Mouse (Mus musculus) embryonic facial prominence, embryonic 11.5 days (tissue): ENCODE data around the gene Igf1r. TPM values are rescaled to one million over a fixed set of nuclear protein-coding genes. Genes with fewer than 3 reads are reported as not detected.

ENCODE experiments used
- ATAC-seq: fragments of 200-750 bp; cut with Nextera tagmentation; replicated peaks from 2 replicates; pipeline ENCODE4 v1.8.0; 2017; ENCODE audit warnings: low read depth; ENCODE audit not compliant: insufficient number of reproducible peaks, low FRiP score, low TSS enrichment
- DNase-seq: peaks from one replicate; pipeline ENCODE4 v3.0.0-alpha.2; 2015; ENCODE audit warnings: low spot score
- H3K27ac ChIP-seq: fragments of 300-500 bp; sonication (generic); replicated peaks from 2 replicates; pipeline ENCODE4 v1.5.1; 2014; ENCODE audit warnings: mild to moderate bottlenecking, low read depth, low read length, control low read depth
- H3K27me3 ChIP-seq: fragments of 300-500 bp; sonication (generic); 2 replicates; pipeline ENCODE4 v1.6.1; 2014; ENCODE audit warnings: mild to moderate bottlenecking, low read length, moderate library complexity, mixed read lengths; ENCODE audit not compliant: control insufficient read depth, insufficient read depth
- H3K36me3 ChIP-seq: fragments of 300-500 bp; sonication (generic); replicated peaks from 2 replicates; pipeline ENCODE4 v1.6.1; 2014; ENCODE audit warnings: low read depth, mild to moderate bottlenecking, low read length, moderate library complexity, mixed read lengths; ENCODE audit not compliant: control insufficient read depth, insufficient read depth
- H3K4me1 ChIP-seq: fragments of 300-500 bp; sonication (generic); 2 replicates; pipeline ENCODE4 v1.6.1; 2014; ENCODE audit warnings: low read length, mixed read lengths; ENCODE audit not compliant: control insufficient read depth, insufficient read depth
- H3K4me2 ChIP-seq: fragments of 300-500 bp; sonication (generic); 2 replicates; pipeline ENCODE4 v1.6.1; 2014; ENCODE audit warnings: low read depth, mild to moderate bottlenecking, control low read depth, low read length, moderate library complexity
- H3K4me3 ChIP-seq: fragments of 300-500 bp; sonication (generic); 2 replicates; pipeline ENCODE4 v1.5.1; 2014; ENCODE audit warnings: low read depth, low read length, control low read depth
- H3K9ac ChIP-seq: fragments of 300-500 bp; sonication (generic); replicated peaks from 2 replicates; pipeline ENCODE4 v1.6.1; 2014; ENCODE audit warnings: mild to moderate bottlenecking, control low read depth, low read length
- H3K9me3 ChIP-seq: fragments of 300-500 bp; sonication (generic); replicated peaks from 2 replicates; pipeline ENCODE4 v1.6.1; 2016; ENCODE audit warnings: mild to moderate bottlenecking, low read length, inconsistent platforms, mixed read lengths; ENCODE audit not compliant: control insufficient read depth
- WGBS: fragments of 180-500 bp; shearing (Covaris S2); extraction: QIAGEN DNeasy Blood & Tissue Kit; methylation state at CpG from one replicate; pipeline ENCODE4 v1.1.7; 2014; 5-methylcytosine and 5-hydroxymethylcytosine counted together
- polyA plus RNA-seq: library from polyadenylated mRNA; unstranded; fragments of >200 nt; fragmentation: Nextera tagmentation; extraction: Ambion mirVana; gene quantifications from 2 replicates; pipeline ENCODE4 v1.2.1, GENCODE M21; 2014

The Igf1r gene
- polyA plus RNA-seq, 1 experiment from 2014 or later = 19.4 TPM

DNA sequence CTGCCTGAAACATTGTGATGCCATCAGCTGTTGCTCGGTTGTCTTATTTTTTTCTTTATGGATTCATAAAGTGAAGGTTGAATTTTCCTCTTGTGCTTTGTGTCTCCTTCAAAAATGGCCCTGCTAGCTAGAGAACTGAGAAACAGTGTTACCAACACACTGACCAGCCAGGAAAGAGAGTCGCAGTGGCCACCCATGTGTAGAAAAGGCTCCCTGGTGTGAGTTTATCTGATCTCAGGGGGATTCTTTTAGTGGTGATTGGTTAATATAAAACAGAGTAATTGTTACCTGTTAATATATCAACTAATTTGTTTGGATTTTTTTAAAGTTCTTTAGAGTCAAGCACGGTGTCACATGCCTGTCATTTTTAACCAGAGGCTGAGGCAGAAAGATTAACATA is 33.2 kb upstream of the Igf1r start:
- DNase-seq (no peak), ATAC-seq (no peak)
- Histone ChIP-seq H3K27ac (no peak overlapping the region), H3K9ac (no peak overlapping the region), H3K27me3 (no peaks in the 10 kb centered on the region), H3K4me1 (no peaks in the 10 kb centered on the region), H3K9me3 (no peaks in the 10 kb centered on the region), H3K4me3 (no peak overlapping the region), H3K4me2 (no peak overlapping the region), H3K36me3 (no peaks in the 10 kb centered on the region)
- WGBS = 69% methylated on average over 3 of the region's 3 CpGs

GRCm38 (mm10) chr7:67924215-67924614 is 28.4 kb upstream of the Igf1r start:
- WGBS = 76% methylated on average over 2 of the region's 2 CpGs

GRCm38 (mm10) chr7:67930132-67930531 is 22.5 kb upstream of the Igf1r start:
- no peak for DNase-seq
- Histone ChIP-seq H3K4me3 (no peak overlapping the region), H3K4me2 (no peak overlapping the region), H3K9me3 (no peaks in the 10 kb centered on the region), H3K36me3 (no peaks in the 10 kb centered on the region), H3K27ac (no peak overlapping the region), H3K9ac (no peak overlapping the region), H3K27me3 (no peaks in the 10 kb centered on the region), H3K4me1 (no peaks in the 10 kb centered on the region)
- WGBS = 80% methylated on average over 3 of the region's 3 CpGs
- ATAC-seq = no peak

More at GRCm38 (mm10) chr7:67924215-67924614, 28.4 kb upstream of the Igf1r start:
- Histone ChIP-seq H3K9me3 (no peaks in the 10 kb centered on the region), H3K9ac (no peak overlapping the region), H3K27me3 (no peaks in the 10 kb centered on the region), H3K36me3 (no peaks in the 10 kb centered on the region), H3K4me2 (no peak overlapping the region), H3K4me1 (no peaks in the 10 kb centered on the region), H3K27ac (no peak overlapping the region), H3K4me3 (no peak overlapping the region)
- no peak for DNase-seq
- ATAC-seq = no peak

- Histone ChIP-seq H3K36me3 (no peaks in the 10 kb centered on the region), H3K27ac (no peak overlapping the region), H3K4me2 (no peak overlapping the region), H3K9me3 (no peaks in the 10 kb centered on the region), H3K4me1 (no peaks in the 10 kb centered on the region), H3K9ac (no peak overlapping the region), H3K4me3 (no peak overlapping the region), H3K27me3 (no peaks in the 10 kb centered on the region)
- WGBS = 87% methylated on average over 7 of the region's 7 CpGs
- ATAC-seq (no peak), DNase-seq (no peak)
Measured at GRCm38 (mm10) chr7:67936801-67937200, 15.8 kb upstream of the Igf1r start.

GRCm38 (mm10) chr7:67943805-67944204 is 8.8 kb upstream of the Igf1r start:
- H3K4me1 ChIP-seq = no peaks in the 10 kb centered on the region

GRCm38 (mm10) chr7:67946901-67947300 is 5.7 kb upstream of the Igf1r start:
- DNase-seq = no peak
- no peak for ATAC-seq
- Histone ChIP-seq H3K4me2 (no peak overlapping the region), H3K9ac (no peak overlapping the region), H3K4me3 (no peak overlapping the region), H3K27ac (no peak overlapping the region), H3K27me3 (no peaks in the 10 kb centered on the region), H3K4me1 (no peaks in the 10 kb centered on the region), H3K36me3 (no peaks in the 10 kb centered on the region), H3K9me3 (no peaks in the 10 kb centered on the region)
- WGBS = 67% methylated on average over 1 of the region's 1 CpGs

More at GRCm38 (mm10) chr7:67943805-67944204, 8.8 kb upstream of the Igf1r start:
- no peak for DNase-seq
- Histone ChIP-seq H3K9ac (no peak overlapping the region), H3K36me3 (no peaks in the 10 kb centered on the region), H3K9me3 (no peaks in the 10 kb centered on the region), H3K4me2 (no peak overlapping the region), H3K27ac (no peak overlapping the region), H3K27me3 (no peaks in the 10 kb centered on the region), H3K4me3 (no peak overlapping the region)
- ATAC-seq = no peak
- 88% methylated on average over 9 of the region's 9 CpGs for WGBS

DNA sequence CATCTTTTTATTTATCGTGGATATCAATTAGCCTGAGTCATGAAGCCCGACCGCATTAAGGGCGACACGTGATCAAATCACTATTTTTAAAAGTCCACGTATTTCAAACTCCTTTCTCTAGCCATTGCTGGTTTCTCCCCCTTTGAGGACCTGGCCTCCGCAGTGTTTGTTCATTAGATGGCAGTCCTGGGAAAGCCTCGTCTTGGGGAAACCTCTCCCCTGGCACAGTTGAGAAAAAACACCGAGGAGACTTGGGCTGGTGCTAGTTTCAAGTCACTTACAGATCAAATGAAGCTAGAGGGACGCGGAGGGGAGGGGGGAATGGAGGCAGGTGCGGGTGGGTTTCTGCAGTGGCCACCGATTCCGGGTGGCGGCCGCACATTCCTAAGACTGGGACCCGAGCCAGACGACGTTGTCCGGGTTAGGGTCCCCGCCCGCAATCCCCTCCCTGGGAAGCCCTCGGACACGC is 2.2 kb upstream of the Igf1r start:
- WGBS = 0% methylated on average over 17 of the region's 24 CpGs
- no peaks in the 10 kb centered on the region for H3K27me3 ChIP-seq
- H3K4me1 ChIP-seq = no peaks in the 10 kb centered on the region
- no peaks in the 10 kb centered on the region for H3K9me3 ChIP-seq
- H3K27ac ChIP-seq = peak overlapping the region; percentile 99
- ATAC-seq (peak; percentile 21), DNase-seq (no peak)
- peak overlapping the region; percentile 79 for H3K9ac ChIP-seq
- H3K4me2 ChIP-seq = peak overlapping the region; percentile 97
- H3K36me3 ChIP-seq = no peaks in the 10 kb centered on the region
- H3K4me3 ChIP-seq = peak overlapping the region; percentile 98

GRCm38 (mm10) chr7:67950815-67951531 is 1.7 kb upstream of the Igf1r start:
- Histone ChIP-seq H3K4me2 (peak overlapping the region; percentile 97), H3K36me3 (no peaks in the 10 kb centered on the region), H3K27ac (peak overlapping the region; percentile 99), H3K9ac (peak overlapping the region; percentile 79), H3K27me3 (no peaks in the 10 kb centered on the region), H3K4me1 (no peaks in the 10 kb centered on the region), H3K4me3 (peak overlapping the region; percentile 98), H3K9me3 (no peaks in the 10 kb centered on the region)
- peak; percentile 90 for DNase-seq
- peak; percentile 82 for ATAC-seq
- WGBS = under 1% methylated on average over 48 of the region's 71 CpGs
